Mouse (Mus musculus): ENCODE data around the gene Bbs5. TPM values are rescaled to one million over a fixed set of nuclear protein-coding genes. Genes with fewer than 3 reads are reported as not detected.

Bbs5 gene
- polyA plus RNA-seq (2015; fragmentation: Nextera tagmentation; extraction: Ambion mirVana), result 10.4 and 15.8 TPM in 2 replicates

DNA sequence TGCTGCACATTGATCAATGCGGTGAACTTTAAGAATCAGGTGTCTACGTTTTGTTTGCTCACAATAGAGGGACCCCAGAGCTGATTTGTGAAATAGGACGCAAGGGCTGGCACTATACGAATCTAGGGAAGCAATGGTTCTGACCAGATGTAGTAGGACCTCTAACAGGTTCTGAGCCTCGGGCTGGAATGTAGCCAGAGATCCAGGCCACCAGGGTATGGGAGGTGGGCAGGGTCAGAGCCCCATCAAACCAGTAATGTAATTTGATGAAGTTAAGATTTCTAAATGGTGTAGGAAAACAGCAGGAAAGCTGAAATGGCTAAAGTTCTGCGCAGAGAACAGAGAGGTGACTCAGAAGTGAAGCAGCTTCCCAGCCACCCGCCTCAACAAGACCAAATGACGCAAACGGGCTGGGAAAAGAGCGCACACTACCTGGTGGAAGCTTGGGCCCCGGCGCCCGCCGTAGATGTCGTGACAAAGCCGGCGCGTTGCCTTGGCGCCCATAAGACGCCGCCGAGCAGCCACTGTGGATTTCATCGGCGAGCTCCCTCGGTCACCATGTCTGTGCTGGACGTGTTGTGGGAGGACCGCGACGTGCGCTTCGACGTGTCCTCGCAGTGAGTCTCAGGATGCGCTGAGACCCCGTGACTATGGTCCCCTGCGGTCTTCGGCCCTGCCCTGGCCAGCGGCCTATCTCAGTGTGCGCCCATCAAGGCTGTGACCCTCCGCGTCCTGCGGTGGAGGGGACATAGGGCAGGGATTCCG, at the start of gene Bbs5:
Bbs5 (plus strand) TSS at position 446 of the 765 bp plus-strand sequence.
- 2% methylated on average over 43 of the region's 43 CpGs for WGBS
- H3K27me3 ChIP-seq (replicated peaks), result no peaks in the 10 kb centered on the region
- no peak within 1 kb of the TSS for H3K27ac ChIP-seq
- H3K4me2 ChIP-seq (replicated peaks), result peak within 1 kb of the TSS; percentile 82
- H3K9ac ChIP-seq, result peak within 1 kb of the TSS; percentile 65
- ATAC-seq, result peak; percentile 95
- H3K4me3 ChIP-seq (replicated peaks), result peak within 1 kb of the TSS; percentile 78
- no peaks in the 10 kb centered on the region for H3K4me1 ChIP-seq (replicated peaks)
- H3K36me3 ChIP-seq, result no peaks in the 10 kb centered on the region
- H3K9me3 ChIP-seq, result no peaks in the 10 kb centered on the region

DNA sequence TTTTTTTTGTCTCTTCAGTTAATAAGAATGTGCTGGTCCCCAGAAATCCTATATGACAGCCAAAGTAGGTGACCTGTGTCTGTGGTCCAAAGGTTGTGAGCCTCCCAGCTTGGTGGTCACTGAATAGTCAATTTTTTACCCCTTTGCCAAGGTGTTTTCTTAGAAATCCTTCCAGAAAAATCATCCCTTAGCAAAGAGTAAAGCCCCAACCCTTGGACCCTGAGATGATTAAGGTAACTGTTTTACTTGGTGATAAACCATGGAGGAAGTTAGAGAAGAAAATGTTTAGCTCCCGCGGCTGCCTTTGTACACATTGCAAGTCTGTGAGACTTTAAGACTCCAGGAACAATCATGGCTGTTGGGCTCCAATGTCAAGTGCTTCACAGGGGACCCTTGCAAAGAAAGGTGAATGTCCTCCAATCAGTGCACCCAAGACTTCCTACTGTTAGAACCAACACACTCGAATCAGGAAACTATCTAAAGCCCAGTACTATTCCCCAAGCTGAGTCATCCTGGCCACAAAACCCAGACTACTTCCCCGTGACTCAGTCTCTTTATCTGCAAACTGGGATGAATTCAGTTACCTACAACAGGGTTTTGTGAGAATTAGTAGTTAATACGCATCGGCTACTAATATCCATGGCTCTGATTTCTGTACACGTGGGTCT, 43.1 kb upstream of the Bbs5 start:
- Histone ChIP-seq H3K9me3 (no peaks in the 10 kb centered on the region), H3K27me3 (replicated peaks) (no peaks in the 10 kb centered on the region), H3K4me3 (replicated peaks) (no peak overlapping the region), H3K27ac (peak overlapping the region; percentile 61), H3K4me1 (replicated peaks) (no peaks in the 10 kb centered on the region), H3K4me2 (replicated peaks) (no peak overlapping the region), H3K9ac (no peak overlapping the region), H3K36me3 (no peaks in the 10 kb centered on the region)
- peak; percentile 90 for ATAC-seq
- 72% methylated on average over 7 of the region's 7 CpGs for WGBS

DNA sequence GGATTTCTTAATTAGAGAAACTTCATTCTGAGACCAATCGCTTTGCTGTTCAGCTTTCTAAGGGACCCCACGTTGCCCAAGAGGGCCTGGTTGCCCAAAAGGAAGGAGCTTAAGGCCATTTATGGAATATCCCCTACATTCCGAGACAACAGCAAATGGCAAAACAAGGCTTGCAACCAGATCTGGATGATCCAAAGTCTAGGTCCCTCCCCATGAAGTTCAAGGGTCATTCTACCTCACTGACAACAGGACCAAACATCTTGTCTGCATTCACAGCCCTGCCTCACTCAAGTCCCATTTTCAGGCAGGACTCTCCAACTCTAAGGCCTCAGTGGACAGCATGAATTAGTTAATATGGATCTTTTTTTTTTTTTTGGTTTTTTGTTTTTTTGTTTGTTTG, 40.4 kb upstream of the Bbs5 start:
- H3K36me3 ChIP-seq, result no peaks in the 10 kb centered on the region
- no peaks in the 10 kb centered on the region for H3K27me3 ChIP-seq (replicated peaks)
- no peaks in the 10 kb centered on the region for H3K4me1 ChIP-seq (replicated peaks)
- no peaks in the 10 kb centered on the region for H3K9me3 ChIP-seq
- WGBS, result 85% methylated on average over 3 of the region's 3 CpGs
- H3K4me2 ChIP-seq (replicated peaks), result no peak overlapping the region
- H3K9ac ChIP-seq, result no peak overlapping the region
- no peak overlapping the region for H3K4me3 ChIP-seq (replicated peaks)
- no peak for ATAC-seq
- H3K27ac ChIP-seq, result no peak overlapping the region

DNA sequence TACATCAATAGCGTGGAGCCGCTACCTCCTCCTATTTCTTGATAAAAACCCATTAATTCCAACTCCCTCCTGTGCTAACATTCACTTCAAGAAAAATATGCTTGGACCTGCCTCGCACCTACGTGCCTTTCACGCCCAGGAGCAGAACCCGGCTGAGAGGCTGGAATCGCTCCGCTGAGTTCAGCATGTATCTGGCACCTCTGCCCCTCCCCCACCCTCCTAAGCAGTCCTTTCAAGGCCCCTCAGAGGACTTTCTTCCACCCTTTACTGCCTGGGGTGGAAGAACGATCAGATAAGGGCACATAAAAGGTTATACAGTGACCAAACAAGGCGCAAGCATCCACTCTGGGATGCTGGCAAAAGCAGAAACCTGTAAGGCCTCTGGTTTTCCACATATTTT, 34.7 kb upstream of the Bbs5 start:
- Histone ChIP-seq H3K27me3 (replicated peaks) (no peaks in the 10 kb centered on the region), H3K9ac (no peak overlapping the region), H3K4me1 (replicated peaks) (no peaks in the 10 kb centered on the region), H3K9me3 (no peaks in the 10 kb centered on the region), H3K27ac (0 out of 2 replicates have a peak overlapping the region, but pooled peaks have one; percentile 68), H3K4me3 (replicated peaks) (no peak overlapping the region), H3K4me2 (replicated peaks) (no peak overlapping the region; the same call in 1 of the 2 replicates), H3K36me3 (no peaks in the 10 kb centered on the region)
- 8% methylated on average over 10 of the region's 10 CpGs for WGBS
- ATAC-seq, result peak; percentile 90

DNA sequence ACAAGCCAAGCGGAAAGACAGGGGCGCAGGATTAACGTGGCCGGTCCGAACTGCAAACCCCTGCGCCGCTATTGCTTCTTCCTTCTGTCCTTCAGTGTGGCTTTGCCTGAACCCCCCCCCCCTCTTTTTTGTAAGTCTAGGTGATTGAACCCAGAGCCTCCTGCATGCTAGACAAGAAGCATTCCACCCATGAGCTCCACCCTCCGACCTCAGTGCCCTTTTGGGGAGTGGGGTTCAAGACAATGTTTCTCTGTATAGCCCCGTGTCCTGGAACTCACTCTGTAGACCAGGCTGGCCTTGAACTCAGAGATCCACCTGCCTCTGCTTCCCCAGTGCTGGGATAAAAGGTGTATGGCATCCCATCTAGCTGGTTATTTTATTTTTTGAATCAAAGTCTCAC, 34.3 kb upstream of the Bbs5 start:
- no peak overlapping the region; the same call in 1 of the 2 replicates for H3K4me2 ChIP-seq (replicated peaks)
- ATAC-seq, result peak; percentile 47
- H3K9ac ChIP-seq, result no peak overlapping the region
- H3K27me3 ChIP-seq (replicated peaks), result no peaks in the 10 kb centered on the region
- WGBS, result 39% methylated on average over 9 of the region's 9 CpGs
- no peaks in the 10 kb centered on the region for H3K4me1 ChIP-seq (replicated peaks)
- H3K9me3 ChIP-seq, result no peaks in the 10 kb centered on the region
- no peak overlapping the region for H3K4me3 ChIP-seq (replicated peaks)
- H3K27ac ChIP-seq, result peak overlapping the region; percentile 68
- no peaks in the 10 kb centered on the region for H3K36me3 ChIP-seq

DNA sequence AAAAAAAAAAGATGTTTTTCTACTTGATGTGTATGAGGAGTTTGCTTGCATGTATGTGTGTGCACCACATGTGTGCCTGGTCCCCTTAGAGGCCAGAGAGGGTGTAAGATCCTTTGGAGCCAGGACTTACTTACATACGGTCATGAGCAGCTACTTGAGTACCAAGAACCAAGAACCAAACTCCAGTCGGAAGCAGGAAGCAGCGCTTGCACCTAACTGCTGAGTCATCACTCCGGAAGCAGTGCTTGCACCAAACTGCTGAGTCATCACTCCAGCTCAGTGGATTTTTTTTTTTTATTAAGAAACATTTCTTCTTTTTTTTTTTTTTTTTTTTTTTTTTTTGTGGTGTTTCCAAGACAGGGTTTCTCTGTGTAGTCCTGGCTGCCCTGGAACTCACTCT, 33.7 kb upstream of the Bbs5 start:
- Histone ChIP-seq H3K4me2 (replicated peaks) (no peak overlapping the region), H3K4me3 (replicated peaks) (no peak overlapping the region), H3K36me3 (no peaks in the 10 kb centered on the region), H3K27me3 (replicated peaks) (no peaks in the 10 kb centered on the region), H3K4me1 (replicated peaks) (no peaks in the 10 kb centered on the region), H3K9me3 (no peaks in the 10 kb centered on the region), H3K9ac (no peak overlapping the region), H3K27ac (peak overlapping the region; percentile 68; the same call in 1 of the 2 replicates)
- WGBS, result 61% methylated on average over 4 of the region's 4 CpGs
- ATAC-seq, result peak; percentile 32; the same call in 1 of the 2 replicates

DNA sequence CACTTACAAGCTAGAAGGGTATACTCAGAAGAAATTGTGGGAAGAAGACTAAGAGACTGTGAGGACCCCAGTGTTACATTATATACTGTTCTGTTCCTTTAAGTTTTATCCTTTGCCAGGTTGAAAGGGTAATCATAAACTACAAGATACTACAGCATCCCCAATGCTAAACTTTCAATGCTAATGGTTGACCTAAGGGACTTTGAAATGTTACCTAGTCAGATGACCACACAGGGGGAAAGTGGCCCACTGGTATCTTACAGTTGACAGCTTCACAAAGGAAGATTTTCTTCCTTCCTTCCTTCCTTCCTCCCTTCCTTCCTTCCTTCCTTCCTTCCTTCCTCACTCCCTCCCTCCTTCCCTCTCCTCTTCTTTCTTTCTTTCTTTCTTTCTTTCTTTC, 28.6 kb upstream of the Bbs5 start:
- Histone ChIP-seq H3K27me3 (replicated peaks) (no peaks in the 10 kb centered on the region), H3K4me3 (replicated peaks) (no peak overlapping the region), H3K4me1 (replicated peaks) (no peaks in the 10 kb centered on the region), H3K4me2 (replicated peaks) (no peak overlapping the region), H3K27ac (no peak overlapping the region), H3K9ac (no peak overlapping the region), H3K36me3 (no peaks in the 10 kb centered on the region), H3K9me3 (no peaks in the 10 kb centered on the region)
- ATAC-seq, result no peak

DNA sequence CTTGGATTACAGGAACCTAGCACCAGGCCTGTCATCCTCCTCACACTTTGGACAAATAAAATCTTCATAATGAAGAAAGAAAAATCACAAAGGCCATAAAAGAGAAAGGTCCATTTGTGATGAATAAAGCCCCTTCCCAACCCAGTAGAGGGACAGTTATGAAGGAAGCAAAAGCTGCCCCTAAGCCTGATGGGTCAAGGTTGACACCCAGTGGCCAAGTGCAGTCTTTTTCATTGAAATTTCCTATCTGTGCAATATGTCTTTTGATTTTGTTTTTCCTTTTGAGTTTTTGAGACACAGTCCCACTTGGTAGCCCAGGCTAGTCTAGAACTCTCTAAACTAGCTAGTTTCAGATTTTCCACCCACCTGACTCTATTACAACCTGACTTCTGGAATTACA, 27.7 kb upstream of the Bbs5 start:
- no peaks in the 10 kb centered on the region for H3K4me1 ChIP-seq (replicated peaks)
- H3K4me3 ChIP-seq (replicated peaks), result no peak overlapping the region
- H3K27ac ChIP-seq, result no peak overlapping the region
- H3K27me3 ChIP-seq (replicated peaks), result no peaks in the 10 kb centered on the region
- ATAC-seq, result no peak
- H3K9me3 ChIP-seq, result no peaks in the 10 kb centered on the region
- H3K36me3 ChIP-seq, result no peaks in the 10 kb centered on the region
- H3K4me2 ChIP-seq (replicated peaks), result no peak overlapping the region
- H3K9ac ChIP-seq, result no peak overlapping the region

DNA sequence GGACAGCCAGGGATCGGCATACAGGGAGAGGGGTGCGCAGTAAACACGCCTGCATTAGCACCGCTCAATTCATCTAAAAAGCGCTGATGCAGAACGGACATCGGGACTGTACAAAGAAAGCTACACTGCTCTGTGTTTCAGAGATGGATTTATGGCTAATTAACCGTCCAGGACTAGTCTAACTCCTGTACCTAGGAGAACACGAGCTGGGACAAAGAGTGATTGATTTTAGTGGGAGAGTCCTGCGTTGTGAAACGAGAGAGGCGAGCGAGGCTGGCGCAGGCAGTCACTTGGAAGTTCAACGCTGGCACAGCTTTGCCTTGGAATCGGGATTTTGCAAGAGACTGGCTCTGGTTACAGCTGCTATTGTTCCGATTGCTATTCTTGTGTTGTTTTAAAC, 17.8 kb upstream of the Bbs5 start:
- H3K4me3 ChIP-seq (replicated peaks), result no peak overlapping the region
- no peaks in the 10 kb centered on the region for H3K27me3 ChIP-seq (replicated peaks)
- H3K36me3 ChIP-seq, result no peaks in the 10 kb centered on the region
- H3K9ac ChIP-seq, result no peak overlapping the region
- no peak overlapping the region for H3K27ac ChIP-seq
- ATAC-seq, result no peak
- H3K4me1 ChIP-seq (replicated peaks), result no peaks in the 10 kb centered on the region
- H3K9me3 ChIP-seq, result no peaks in the 10 kb centered on the region
- 66% methylated on average over 17 of the region's 17 CpGs for WGBS
- H3K4me2 ChIP-seq (replicated peaks), result no peak overlapping the region

DNA sequence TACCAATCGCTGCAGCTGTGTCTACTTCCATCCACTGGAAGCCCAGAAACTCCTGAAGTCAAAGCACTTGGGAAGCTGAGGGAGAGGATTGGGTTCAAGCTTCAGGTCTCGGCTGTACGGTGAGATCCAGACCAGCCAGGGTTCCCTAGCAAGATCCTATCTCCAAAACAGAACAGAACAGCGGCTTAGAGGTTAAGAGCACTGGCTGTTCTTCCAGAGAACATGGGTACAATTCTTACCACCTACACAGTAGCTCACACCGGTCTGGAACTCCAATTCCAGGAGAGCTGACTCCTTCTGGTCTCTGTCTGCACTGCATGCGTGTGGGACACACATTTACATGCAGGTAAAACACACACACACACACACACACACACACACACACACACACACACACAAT, 17.1 kb upstream of the Bbs5 start:
- Histone ChIP-seq H3K36me3 (no peaks in the 10 kb centered on the region), H3K4me3 (replicated peaks) (no peak overlapping the region), H3K27me3 (replicated peaks) (no peaks in the 10 kb centered on the region), H3K27ac (no peak overlapping the region), H3K4me2 (replicated peaks) (no peak overlapping the region), H3K9me3 (no peaks in the 10 kb centered on the region), H3K4me1 (replicated peaks) (no peaks in the 10 kb centered on the region), H3K9ac (no peak overlapping the region)
- 84% methylated on average over 6 of the region's 6 CpGs for WGBS
- ATAC-seq, result no peak

DNA sequence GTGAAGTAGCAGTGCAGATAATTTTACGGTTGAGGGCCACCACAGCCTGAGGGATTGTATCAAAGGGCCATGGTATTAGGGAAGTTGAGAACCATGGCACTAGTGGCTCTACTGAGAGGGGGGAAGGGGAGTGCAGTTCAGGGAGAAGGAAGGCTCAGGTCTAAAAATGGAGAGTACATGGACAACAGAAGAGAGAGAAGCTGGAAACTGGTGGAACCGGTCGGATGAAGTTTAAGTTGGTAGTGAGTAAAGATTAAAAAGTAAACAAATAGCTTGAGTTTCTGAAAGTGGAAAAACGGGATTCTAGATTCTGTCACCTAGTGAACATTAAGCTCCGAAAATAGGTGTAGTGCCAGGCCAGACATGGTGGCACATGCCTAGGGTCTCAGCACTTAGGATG, 16.2 kb upstream of the Bbs5 start:
- WGBS, result 63% methylated on average over 5 of the region's 5 CpGs
- H3K9ac ChIP-seq, result no peak overlapping the region
- no peak overlapping the region for H3K27ac ChIP-seq
- no peaks in the 10 kb centered on the region for H3K27me3 ChIP-seq (replicated peaks)
- no peak overlapping the region for H3K4me3 ChIP-seq (replicated peaks)
- H3K4me1 ChIP-seq (replicated peaks), result no peaks in the 10 kb centered on the region
- no peaks in the 10 kb centered on the region for H3K36me3 ChIP-seq
- no peak overlapping the region for H3K4me2 ChIP-seq (replicated peaks)
- no peaks in the 10 kb centered on the region for H3K9me3 ChIP-seq
- ATAC-seq, result peak; percentile 77

DNA sequence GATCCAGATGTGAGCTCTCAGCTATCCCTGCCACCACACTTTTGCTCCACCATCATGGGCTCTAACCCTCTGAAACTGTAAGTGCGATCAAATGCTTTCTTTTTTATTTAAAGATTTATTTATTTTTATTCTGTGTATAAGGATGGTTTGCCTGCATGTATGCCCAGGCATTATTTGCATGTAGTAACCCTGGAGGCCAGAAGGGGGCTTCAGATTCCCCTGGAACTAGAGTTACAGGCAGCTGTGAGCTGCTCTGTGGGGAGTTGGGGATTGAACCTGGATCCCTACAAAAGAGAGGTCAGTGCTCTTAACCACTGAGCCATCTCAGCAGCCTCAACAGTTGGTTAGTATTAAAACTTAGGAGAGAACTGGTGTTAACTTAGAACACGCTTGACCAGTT, 15.5 kb upstream of the Bbs5 start:
- H3K27ac ChIP-seq, result no peak overlapping the region
- H3K4me3 ChIP-seq (replicated peaks), result no peak overlapping the region
- no peaks in the 10 kb centered on the region for H3K36me3 ChIP-seq
- no peaks in the 10 kb centered on the region for H3K27me3 ChIP-seq (replicated peaks)
- no peak for ATAC-seq
- H3K9me3 ChIP-seq, result no peaks in the 10 kb centered on the region
- H3K4me2 ChIP-seq (replicated peaks), result no peak overlapping the region
- WGBS, result 95% methylated on average over 2 of the region's 2 CpGs
- H3K4me1 ChIP-seq (replicated peaks), result no peaks in the 10 kb centered on the region
- H3K9ac ChIP-seq, result no peak overlapping the region
